ENCODE assay signal across 23 mouse cellular contexts in the genomic region with DNA sequence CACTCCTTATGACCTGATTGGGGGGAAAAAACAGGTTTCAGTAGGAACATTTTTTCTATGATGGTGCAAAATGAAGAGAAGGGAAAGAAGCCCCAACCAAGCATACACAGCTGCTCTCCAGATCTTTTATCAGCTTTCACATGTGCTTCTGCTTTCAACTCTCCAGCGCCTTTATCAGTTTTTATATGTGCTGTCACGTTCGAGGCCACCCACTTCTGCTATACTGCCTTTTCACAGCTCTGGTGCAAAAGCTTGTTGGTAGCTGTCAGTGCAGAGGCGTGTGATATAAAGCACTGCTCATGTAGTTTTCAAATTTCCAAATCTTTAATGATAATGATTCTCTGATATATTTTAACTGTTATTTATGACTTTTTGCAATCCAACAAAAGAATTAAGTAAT.
DNase-seq lines count a peak whose midpoint lies in the region; ATAC-seq and TF ChIP-seq lines count a peak whose summit lies in the region.
"Had no signal": no experiment of that assay in that cellular context is flagged by ENCODE, and none has a peak within 500 bp of the region (broad histone marks: within the 10 kb centered on the region; RNA-seq: fewer than 3 reads in every experiment).

No protein-coding gene starts in this region.

- no peak overlapping the region for H3K4me3 ChIP-seq in G1E (ENCODE audit: low read depth, low read length)
- H3K4me3 ChIP-seq in embryonic facial prominence, embryonic 10.5 days = no peak overlapping the region
- H3K4me3 ChIP-seq: embryonic facial prominence, embryonic 12.5 days; forebrain, embryonic 15.5 days; gastrocnemius, adult 2 months; heart, embryonic 13.5 days; hindbrain, embryonic 12.5 days had no signal

- whole genome bisulfite sequencing in embryonic facial prominence, embryonic 10.5 days = 87% methylated on average over 4 of the region's 4 CpGs

- no peaks in the 10 kb centered on the region for H3K36me3 ChIP-seq in G1E (replicated peaks)
- H3K36me3 ChIP-seq in embryonic facial prominence, embryonic 10.5 days (replicated peaks) = no peaks in the 10 kb centered on the region
- H3K36me3 ChIP-seq: embryonic facial prominence, embryonic 12.5 days; forebrain, embryonic 15.5 days; heart, embryonic 13.5 days; hindbrain, embryonic 12.5 days had no signal

- no peaks in the 10 kb centered on the region for H3K9me3 ChIP-seq in G1E (replicated peaks)
- no peaks in the 10 kb centered on the region for H3K9me3 ChIP-seq in embryonic facial prominence, embryonic 10.5 days
- H3K9me3 ChIP-seq: embryonic facial prominence, embryonic 12.5 days; forebrain, embryonic 15.5 days; heart, embryonic 13.5 days; hindbrain, embryonic 12.5 days had no signal

- TF ChIP-seq CTCF in G1E (IDR thresholded peaks at IDR 0.05; ENCODE audit: low read depth, low read length) = no peak

- peaks cover 14% of the 10 kb centered on the region for H3K4me1 ChIP-seq in G1E (ENCODE audit: insufficient read depth, low read depth, low read length)
- no peaks in the 10 kb centered on the region for H3K4me1 ChIP-seq in embryonic facial prominence, embryonic 10.5 days
- H3K4me1 ChIP-seq: embryonic facial prominence, embryonic 12.5 days; forebrain, embryonic 15.5 days; heart, embryonic 13.5 days; hindbrain, embryonic 12.5 days had no signal

- H3K27me3 ChIP-seq in G1E (ENCODE audit: insufficient read depth, low read length) = no peaks in the 10 kb centered on the region
- H3K27me3 ChIP-seq in embryonic facial prominence, embryonic 10.5 days (replicated peaks; ENCODE audit: low read depth, poor library complexity, severe bottlenecking) = no peaks in the 10 kb centered on the region
- H3K27me3 ChIP-seq: embryonic facial prominence, embryonic 12.5 days; forebrain, embryonic 15.5 days; heart, embryonic 13.5 days; hindbrain, embryonic 12.5 days had no signal

- peak; percentile 10 for DNase-seq in left cerebral cortex, adult 11 months (ENCODE audit: low spot score)
- DNase-seq in left cerebral cortex, postnatal 36 days (ENCODE audit: low spot score in 2 of 2) = no peak
- peak; percentile 7 for DNase-seq in G1E (ENCODE audit: low spot score)
- DNase-seq in frontal cortex, adult 2 months (ENCODE audit: extremely low spot score in 1 of 2, low spot score in 1 of 2) = peak; percentile 37 to 53
- DNase-seq in right cerebral cortex, postnatal 10 days (ENCODE audit: low spot score in 2 of 2) = peak; percentile 28 to 43
- no peak for DNase-seq in layer of hippocampus, adult 9-11 months
- DNase-seq in gastrocnemius, postnatal 25 days = no peak
- DNase-seq in embryonic facial prominence, embryonic 10.5 days (ENCODE audit: low spot score) = no peak
- DNase-seq: adrenal gland, adult 8-10 months; adrenal gland, postnatal 36 days; cerebellum, adult 11 months; cerebellum, adult 8-10 months; cerebellum, postnatal 14 days; embryo, embryonic 11 days; gastrocnemius, adult 2 months; gastrocnemius, postnatal 36 days; heart, adult 11 months; heart, postnatal 36 days had no signal

- H3K27ac ChIP-seq in embryonic facial prominence, embryonic 10.5 days (replicated peaks) = no peak overlapping the region
- H3K27ac ChIP-seq: embryonic facial prominence, embryonic 12.5 days; forebrain, embryonic 15.5 days; gastrocnemius, adult 2 months; heart, embryonic 13.5 days; hindbrain, embryonic 12.5 days had no signal

- intact Hi-C loops in left cerebral cortex, postnatal 36 days (cut with DNase I) = no loop called here

- ATAC-seq in G1E (ENCODE audit: extremely low read depth, insufficient number of reproducible peaks, low FRiP score, poor library complexity, severe bottlenecking) = peak; percentile 84
- ATAC-seq: forebrain, embryonic 15.5 days; hindbrain, embryonic 16.5 days had no signal

Comparison
In these comparisons a context has a peak if more than half of its experiments do, and no peak if none do; other contexts are left out.
1. DNase-seq: peak in left cerebral cortex, adult 11 months (single experiment), G1E (single experiment), frontal cortex, adult 2 months (2 of 2) and right cerebral cortex, postnatal 10 days (2 of 2); none in left cerebral cortex, postnatal 36 days (0 of 2), layer of hippocampus, adult 9-11 months (single experiment), gastrocnemius, postnatal 25 days (single experiment) and embryonic facial prominence, embryonic 10.5 days (single experiment).